Mouse (Mus musculus) limb, embryonic 14.5 days (tissue): ENCODE measurements at regions not wholly inside any gene's neighbourhood (a gene's known extent, or its start where the extent isn't known, plus 50 kb on each side); places are given as distances from the start of the nearest gene placed in this dataset.

Experiments
- ATAC-seq: fragments of 200-750 bp; cut with Nextera tagmentation; 2 replicates; pipeline ENCODE4 v1.8.0; 2017; ENCODE audit warnings: low read depth, moderate number of reproducible peaks, moderate TSS enrichment; ENCODE audit not compliant: low FRiP score
- DNase-seq: peaks from one replicate; pipeline ENCODE4 v3.0.0-alpha.2; 2015; ENCODE audit warnings: low spot score
- H3K27ac ChIP-seq: fragments of 300-500 bp; sonication (generic); replicated peaks from 2 replicates; pipeline ENCODE4 v1.5.1; 2014; ENCODE audit warnings: low read depth, mild to moderate bottlenecking, low read length, moderate library complexity, mixed read lengths
- H3K27me3 ChIP-seq: fragments of 300-500 bp; sonication (generic); 2 replicates; pipeline ENCODE4 v1.6.1; 2014; ENCODE audit warnings: low read length, mixed read lengths; ENCODE audit not compliant: control insufficient read depth, insufficient read depth
- H3K36me3 ChIP-seq: fragments of 300-500 bp; sonication (generic); 2 replicates; pipeline ENCODE4 v1.6.1; 2014; ENCODE audit warnings: mild to moderate bottlenecking, low read length, moderate library complexity, mixed read lengths; ENCODE audit not compliant: control insufficient read depth, insufficient read depth
- H3K4me1 ChIP-seq: fragments of 300-500 bp; sonication (generic); 2 replicates; pipeline ENCODE4 v1.6.1; 2014; ENCODE audit warnings: antibody characterized with exemption, low read length, mixed read lengths; ENCODE audit not compliant: control insufficient read depth, insufficient read depth
- H3K4me2 ChIP-seq: fragments of 300-500 bp; sonication (generic); replicated peaks from 2 replicates; pipeline ENCODE4 v1.6.1; 2014; ENCODE audit warnings: low read depth, mild to moderate bottlenecking, low read length, moderate library complexity; ENCODE audit not compliant: severe bottlenecking
- H3K4me3 ChIP-seq: fragments of 300-500 bp; sonication (generic); replicated peaks from 2 replicates; pipeline ENCODE4 v1.5.1; 2014; ENCODE audit warnings: low read length
- H3K9ac ChIP-seq: fragments of 300-500 bp; sonication (generic); 2 replicates; pipeline ENCODE4 v1.6.1; 2014; ENCODE audit warnings: mild to moderate bottlenecking, low read depth, low read length, moderate library complexity; ENCODE audit not compliant: severe bottlenecking
- H3K9me3 ChIP-seq: fragments of 300-500 bp; sonication (generic); 2 replicates; pipeline ENCODE4 v1.6.1; 2016; ENCODE audit warnings: low read length; ENCODE audit not compliant: control insufficient read depth
- POLR2A ChIP-seq: fragments of 200-500 bp; IDR thresholded peaks from 2 replicates; pipeline ENCODE4 v1.8.0; 2012; ENCODE audit warnings: inconsistent platforms, mild to moderate bottlenecking, moderate library complexity, borderline replicate concordance; ENCODE audit not compliant: insufficient read depth, insufficient read length; ENCODE audit errors: extremely low read depth
- WGBS: fragments of 180-500 bp; shearing (Covaris S2); extraction: QIAGEN DNeasy Blood & Tissue Kit; methylation state at CpG from one replicate; pipeline ENCODE4 v1.1.7; 2014; 5-methylcytosine and 5-hydroxymethylcytosine counted together

DNA sequence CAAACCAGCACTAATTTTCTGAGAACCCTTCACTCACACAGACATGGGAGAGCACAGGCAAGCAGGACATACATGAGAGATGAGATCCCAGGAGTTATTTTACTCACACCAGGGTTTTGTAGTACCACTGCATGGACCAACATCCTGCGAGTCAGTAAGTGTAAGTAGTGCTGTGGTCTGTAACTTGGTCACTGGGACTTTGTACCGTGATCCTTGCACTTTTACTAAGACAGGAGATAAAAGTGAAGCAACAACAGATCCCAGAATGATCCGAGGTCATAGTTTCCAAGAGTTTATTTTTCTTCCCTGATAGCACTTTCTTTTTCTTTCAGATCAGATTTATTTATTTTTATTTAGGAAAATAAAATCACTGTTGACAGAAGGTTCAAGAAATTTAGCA, 54.1 kb upstream of the Mtap start:
- Histone ChIP-seq H3K9me3 (no peaks in the 10 kb centered on the region), H3K4me2 (no peak overlapping the region), H3K36me3 (no peaks in the 10 kb centered on the region), H3K4me3 (no peak overlapping the region), H3K9ac (no peak overlapping the region), H3K27me3 (no peaks in the 10 kb centered on the region), H3K4me1 (no peaks in the 10 kb centered on the region), H3K27ac (no peak overlapping the region)
- ATAC-seq (no peak), DNase-seq (no peak)
- TF ChIP-seq POLR2A: no peak
- WGBS: 74% methylated on average over 3 of the region's 3 CpGs

- Histone ChIP-seq H3K9ac (no peak overlapping the region), H3K9me3 (no peaks in the 10 kb centered on the region), H3K4me3 (no peak overlapping the region), H3K4me1 (no peaks in the 10 kb centered on the region), H3K27me3 (no peaks in the 10 kb centered on the region), H3K36me3 (no peaks in the 10 kb centered on the region), H3K4me2 (no peak overlapping the region), H3K27ac (no peak overlapping the region)
- DNase-seq (no peak), ATAC-seq (no peak)
- no peak for TF ChIP-seq POLR2A
- 68% methylated on average over 9 of the region's 9 CpGs for WGBS
Observed at GRCm38 (mm10) chr4:89078485-89078884, 58.4 kb upstream of the Mtap start.

GRCm38 (mm10) chr4:89074705-89075104, 62.2 kb upstream of the Mtap start:
- DNase-seq (no peak), ATAC-seq (no peak)
- H3K27ac ChIP-seq: no peak overlapping the region
- no peak overlapping the region for H3K9ac ChIP-seq
- no peaks in the 10 kb centered on the region for H3K36me3 ChIP-seq
- no peaks in the 10 kb centered on the region for H3K4me1 ChIP-seq
- 71% methylated on average over 4 of the region's 4 CpGs for WGBS
- TF ChIP-seq POLR2A: no peak
- no peaks in the 10 kb centered on the region for H3K9me3 ChIP-seq
- no peak overlapping the region for H3K4me3 ChIP-seq
- no peak overlapping the region for H3K4me2 ChIP-seq
- H3K27me3 ChIP-seq: no peaks in the 10 kb centered on the region

DNA sequence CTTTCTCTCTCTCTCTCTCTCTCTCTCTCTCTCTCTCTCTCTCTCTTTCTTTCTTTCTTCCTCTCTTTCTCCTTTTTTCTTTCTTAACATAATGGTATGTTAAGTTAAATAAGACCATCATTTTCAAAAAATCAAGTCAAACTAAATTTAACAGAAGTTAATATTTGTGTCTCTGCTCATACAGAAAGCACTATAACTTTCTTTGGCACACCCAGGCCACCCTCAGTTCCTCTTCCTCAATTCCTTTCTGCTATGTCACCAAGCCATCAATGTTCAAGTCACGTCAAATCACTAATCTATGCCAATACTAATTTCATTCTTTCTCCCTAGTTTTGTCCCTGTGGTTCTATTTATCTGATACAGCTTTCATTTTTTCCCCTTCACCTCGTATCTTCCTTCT, 66.5 kb upstream of the Mtap start:
- no peaks in the 10 kb centered on the region for H3K27me3 ChIP-seq
- H3K4me1 ChIP-seq: no peaks in the 10 kb centered on the region
- H3K9me3 ChIP-seq: no peaks in the 10 kb centered on the region
- H3K36me3 ChIP-seq: no peaks in the 10 kb centered on the region
- whole genome bisulfite sequencing: 82% methylated on average over 2 of the region's 2 CpGs
- TF ChIP-seq POLR2A: no peak
- H3K4me2 ChIP-seq: no peak overlapping the region
- H3K4me3 ChIP-seq: no peak overlapping the region
- DNase-seq (no peak), ATAC-seq (no peak)
- no peak overlapping the region for H3K27ac ChIP-seq
- H3K9ac ChIP-seq: no peak overlapping the region

DNA sequence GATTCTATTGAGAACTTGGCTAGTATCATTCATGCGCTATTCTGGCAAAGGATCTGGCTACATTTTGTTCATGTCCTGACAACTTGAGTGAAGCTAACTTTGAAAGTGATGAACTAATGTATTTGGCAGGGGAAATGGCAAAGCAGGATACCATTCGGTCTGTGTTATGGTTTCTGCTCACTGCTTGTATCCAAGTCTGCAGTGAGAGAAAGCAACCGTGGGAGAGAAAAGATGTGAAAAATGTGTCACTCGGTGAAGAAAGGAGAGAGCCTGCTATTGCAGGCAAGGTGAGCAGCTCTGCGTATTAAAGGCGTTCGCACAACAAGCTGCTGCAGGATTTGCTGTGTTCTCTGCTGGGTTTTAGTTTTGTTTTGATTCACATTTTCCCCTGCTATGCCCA, 72.5 kb upstream of the Mtap start:
- Histone ChIP-seq H3K9ac (no peak overlapping the region), H3K4me1 (no peaks in the 10 kb centered on the region), H3K27me3 (no peaks in the 10 kb centered on the region), H3K9me3 (no peaks in the 10 kb centered on the region), H3K4me2 (no peak overlapping the region), H3K36me3 (no peaks in the 10 kb centered on the region), H3K4me3 (no peak overlapping the region), H3K27ac (no peak overlapping the region)
- 93% methylated on average over 7 of the region's 7 CpGs for WGBS
- ATAC-seq: no peak
- DNase-seq: no peak
- no peak for TF ChIP-seq POLR2A

DNA sequence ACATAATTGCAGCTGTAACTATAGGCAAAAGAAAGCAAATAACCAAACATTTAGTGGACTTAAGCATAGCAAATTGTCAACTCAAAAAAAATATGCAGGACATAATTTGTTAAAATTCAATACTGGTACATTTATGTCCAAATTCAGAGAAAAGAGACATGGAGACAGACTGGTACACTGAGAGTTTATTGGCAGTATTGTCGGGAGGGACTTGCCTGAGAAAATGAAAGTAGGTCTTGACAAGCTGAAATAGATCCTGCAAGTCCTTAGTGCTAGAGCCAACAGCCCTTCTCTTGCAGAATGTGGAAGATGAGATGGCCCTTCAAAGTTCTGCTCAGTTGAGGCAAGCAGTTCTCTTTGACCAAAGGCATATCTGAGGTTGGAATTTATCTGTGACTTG, 74.5 kb upstream of the Mtap start:
- H3K27me3 ChIP-seq: no peaks in the 10 kb centered on the region
- H3K4me2 ChIP-seq: no peak overlapping the region
- H3K4me1 ChIP-seq: peaks cover 4% of the 10 kb centered on the region; the same call in 1 of the 2 replicates
- no peaks in the 10 kb centered on the region for H3K9me3 ChIP-seq
- H3K9ac ChIP-seq: no peak overlapping the region
- no peak for TF ChIP-seq POLR2A
- H3K36me3 ChIP-seq: no peaks in the 10 kb centered on the region
- DNase-seq (no peak), ATAC-seq (no peak)
- 75% methylated on average over 1 of the region's 1 CpGs for WGBS
- H3K4me3 ChIP-seq: no peak overlapping the region
- H3K27ac ChIP-seq: no peak overlapping the region
